20 mouse cellular contexts compared by ENCODE assay signal in the genomic region with DNA sequence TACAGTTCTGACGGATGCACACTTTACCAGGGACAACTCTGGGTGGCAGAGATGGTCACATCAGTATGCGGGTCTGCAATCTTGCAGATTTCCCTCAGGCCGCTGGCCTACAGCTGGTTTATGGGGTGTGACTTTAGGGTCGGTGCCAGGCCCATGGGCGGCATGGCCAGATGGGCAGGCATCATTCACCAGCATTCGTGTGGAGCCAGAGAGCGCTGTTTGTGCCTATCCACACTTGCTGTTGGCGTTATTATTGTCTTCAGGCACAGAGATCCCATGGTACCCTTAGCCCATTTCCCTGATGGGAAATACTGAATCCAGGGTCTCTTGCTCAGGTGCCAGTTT. TPM values are rescaled to one million over a fixed set of nuclear protein-coding genes. Genes with fewer than 3 reads are reported as not detected.
DNase-seq lines count a peak whose midpoint lies in the region; ATAC-seq and TF ChIP-seq lines count a peak whose summit lies in the region.
"Had no signal": no experiment of that assay in that cellular context is flagged by ENCODE, and none has a peak within 500 bp of the region (broad histone marks: within the 10 kb centered on the region; RNA-seq: fewer than 3 reads in every experiment).

No protein-coding gene starts in this region.

- no peak for TF ChIP-seq EP300 in lung, postnatal 0 days (IDR thresholded peaks at IDR 0.05)

- no peak for TF ChIP-seq CTCF in layer of hippocampus, adult 2 months (conservative IDR thresholded peaks at IDR 0.05)
- TF ChIP-seq CTCF in lung, postnatal 0 days (IDR thresholded peaks at IDR 0.05), result no peak

- 83% methylated on average over 8 of the region's 8 CpGs for WGBS in heart, embryonic 13.5 days
- 78% methylated on average over 8 of the region's 8 CpGs for WGBS in lung, postnatal 0 days

- no peaks in the 10 kb centered on the region for H3K27me3 ChIP-seq in heart, embryonic 13.5 days (replicated peaks)
- H3K27me3 ChIP-seq in lung, postnatal 0 days (replicated peaks; ENCODE audit: insufficient read depth, low read length), result no peaks in the 10 kb centered on the region
- H3K27me3 ChIP-seq: intestine, embryonic 15.5 days; midbrain, embryonic 12.5 days; stomach, embryonic 15.5 days had no signal

- peaks cover 76% of the 10 kb centered on the region for H3K4me1 ChIP-seq in heart, embryonic 13.5 days
- peaks cover 34% of the 10 kb centered on the region for H3K4me1 ChIP-seq in lung, postnatal 0 days (ENCODE audit: insufficient read depth, low read depth, low read length)

- no peak overlapping the region for H3K9ac ChIP-seq in heart, embryonic 13.5 days
- H3K9ac ChIP-seq in lung, postnatal 0 days (replicated peaks; ENCODE audit: low read depth), result 0 out of 2 replicates have a peak overlapping the region, but pooled peaks have one; percentile 39
- H3K9ac ChIP-seq: intestine, embryonic 15.5 days; lung, embryonic 14.5 days; midbrain, embryonic 12.5 days; stomach, embryonic 15.5 days had no signal

- ATAC-seq in heart, embryonic 13.5 days (ENCODE audit: extremely low read depth, insufficient number of reproducible peaks, low FRiP score, low TSS enrichment), result no peak
- ATAC-seq in lung, postnatal 0 days, result no peak
- ATAC-seq: hindbrain, embryonic 16.5 days; intestine, embryonic 15.5 days had no signal

- H3K4me3 ChIP-seq in heart, embryonic 13.5 days, result no peak overlapping the region
- H3K4me3 ChIP-seq in layer of hippocampus, adult 2 months, result no peak overlapping the region
- no peak overlapping the region for H3K4me3 ChIP-seq in lung, postnatal 0 days (ENCODE audit: low read depth, low read length)
- H3K4me3 ChIP-seq: forebrain, embryonic 10.5 days; hindbrain, embryonic 10.5 days; intestine, embryonic 15.5 days; midbrain, embryonic 12.5 days; stomach, embryonic 15.5 days had no signal

- peak overlapping the region; percentile 7 for H3K4me2 ChIP-seq in heart, embryonic 13.5 days
- H3K4me2 ChIP-seq in lung, postnatal 0 days (replicated peaks; ENCODE audit: low read depth, low read length), result peak overlapping the region; percentile 43
- H3K4me2 ChIP-seq: heart, embryonic 11.5 days; intestine, embryonic 15.5 days; midbrain, embryonic 12.5 days; stomach, embryonic 15.5 days had no signal

- H3K27ac ChIP-seq in heart, embryonic 13.5 days (replicated peaks), result no peak overlapping the region
- peak overlapping the region; percentile 65 for H3K27ac ChIP-seq in layer of hippocampus, adult 2 months
- H3K27ac ChIP-seq in lung, postnatal 0 days (ENCODE audit: low read length), result no peak overlapping the region
- H3K27ac ChIP-seq: forebrain, embryonic 10.5 days; hindbrain, embryonic 10.5 days; intestine, embryonic 15.5 days; midbrain, embryonic 12.5 days; stomach, embryonic 15.5 days had no signal

- peak; percentile 62 to 67 for DNase-seq in cerebellum, postnatal 10 days
- DNase-seq in cerebellum, postnatal 25 days, result no peak
- DNase-seq in heart, postnatal 4 days, result no peak
- DNase-seq in layer of hippocampus, adult 2 months (ENCODE audit: low spot score in 2 of 2), result no peak
- no peak for DNase-seq in layer of hippocampus, adult 18-20 months (ENCODE audit: low spot score in 2 of 2)
- no peak for DNase-seq in lung, postnatal 0 days (ENCODE audit: low spot score)
- DNase-seq in lung, postnatal 14 days, result no peak
- DNase-seq: cerebellum, adult 11 months; kidney, postnatal 25 days; lung, embryonic 14.5 days; thymus, postnatal 25 days had no signal

- peaks cover 4% of the 10 kb centered on the region; the same call in 1 of the 2 replicates for H3K36me3 ChIP-seq in heart, embryonic 13.5 days
- H3K36me3 ChIP-seq in lung, postnatal 0 days (ENCODE audit: insufficient read depth, low read length), result no peaks in the 10 kb centered on the region
- H3K36me3 ChIP-seq: hindbrain, embryonic 10.5 days; intestine, embryonic 15.5 days; stomach, embryonic 15.5 days had no signal

- no peaks in the 10 kb centered on the region for H3K9me3 ChIP-seq in heart, embryonic 13.5 days
- no peaks in the 10 kb centered on the region for H3K9me3 ChIP-seq in lung, postnatal 0 days (ENCODE audit: low read length)
- H3K9me3 ChIP-seq: forebrain, embryonic 10.5 days; hindbrain, embryonic 10.5 days; intestine, embryonic 15.5 days; midbrain, embryonic 12.5 days; stomach, embryonic 15.5 days had no signal

RNA-seq across cellular contexts. Expression of a gene that starts 14.0 kb away (rescaled TPM):
- polyA plus RNA-seq in heart, embryonic 13.5 days (2015; fragmentation: Nextera tagmentation; extraction: Ambion mirVana), result 36.8 and 37.5 TPM in 2 replicates
- total RNA-seq in heart, postnatal 4 days (2021), result 10 to 100 TPM; 44.4 to 45.6 TPM
- total RNA-seq in layer of hippocampus, adult 2 months (2021), result 10 to 100 TPM; 45.3 to 45.4 TPM
- 10 to 100 TPM; 37.0 to 40.5 TPM for total RNA-seq in layer of hippocampus, adult 18-20 months (2021)
- polyA plus RNA-seq in lung, postnatal 0 days (2015; fragmentation: Nextera tagmentation; extraction: Ambion mirVana), result 96.8 and 106 TPM in 2 replicates

RNA-seq across cellular contexts. Expression of a gene that starts 34.9 kb away (rescaled TPM):
- 1.2 and 2.2 TPM in 2 replicates for polyA plus RNA-seq in heart, embryonic 13.5 days (2015; fragmentation: Nextera tagmentation; extraction: Ambion mirVana)
- not detected for total RNA-seq in heart, postnatal 4 days (2021)
- total RNA-seq in layer of hippocampus, adult 2 months (2021), result 1 to 10 TPM; 6.4 to 7.8 TPM
- 1 to 10 TPM; 8.5 to 9.2 TPM for total RNA-seq in layer of hippocampus, adult 18-20 months (2021)
- 1.4 and 1.7 TPM in 2 replicates for polyA plus RNA-seq in lung, postnatal 0 days (2015; fragmentation: Nextera tagmentation; extraction: Ambion mirVana)
- total RNA-seq: neutrophil, adult 5-6 weeks had no signal
- polyA plus RNA-seq: forebrain, embryonic 10.5 days; heart, embryonic 11.5 days had no signal

RNA-seq across cellular contexts. Expression of a gene that starts 35.6 kb away (rescaled TPM):
- 17.8 and 19.4 TPM in 2 replicates for polyA plus RNA-seq in heart, embryonic 13.5 days (2015; fragmentation: Nextera tagmentation; extraction: Ambion mirVana)
- 10 to 100 TPM; 20.3 to 20.5 TPM for total RNA-seq in heart, postnatal 4 days (2021)
- total RNA-seq in layer of hippocampus, adult 2 months (2021), result 10 to 100 TPM; 40.6 to 40.8 TPM
- 10 to 100 TPM; 38.8 to 42.0 TPM for total RNA-seq in layer of hippocampus, adult 18-20 months (2021)
- polyA plus RNA-seq in lung, postnatal 0 days (2015; fragmentation: Nextera tagmentation; extraction: Ambion mirVana), result 16.0 and 16.7 TPM in 2 replicates

RNA-seq across cellular contexts. Expression of a gene that starts 38.2 kb away (rescaled TPM):
- polyA plus RNA-seq in heart, embryonic 13.5 days (2015; fragmentation: Nextera tagmentation; extraction: Ambion mirVana), result 1.6 and 1.9 TPM in 2 replicates
- 1 to 10 TPM; 1.7 to 2.3 TPM for total RNA-seq in heart, postnatal 4 days (2021)
- 1 to 10 TPM; 1.0 to 1.5 TPM for total RNA-seq in layer of hippocampus, adult 2 months (2021)
- total RNA-seq in layer of hippocampus, adult 18-20 months (2021), result 1 to 10 TPM in 1 of 2 experiments, not detected in 1; 1.0 TPM
- 0.87 and 1.5 TPM in 2 replicates for polyA plus RNA-seq in lung, postnatal 0 days (2015; fragmentation: Nextera tagmentation; extraction: Ambion mirVana)

RNA-seq across cellular contexts. Expression of a gene that starts 52.3 kb away (rescaled TPM):
- 24.0 and 25.8 TPM in 2 replicates for polyA plus RNA-seq in heart, embryonic 13.5 days (2015; fragmentation: Nextera tagmentation; extraction: Ambion mirVana)
- 10 to 100 TPM; 11.5 to 14.6 TPM for total RNA-seq in heart, postnatal 4 days (2021)
- 10 to 100 TPM; 21.4 to 30.4 TPM for total RNA-seq in layer of hippocampus, adult 2 months (2021)
- 10 to 100 TPM; 19.0 to 22.6 TPM for total RNA-seq in layer of hippocampus, adult 18-20 months (2021)
- polyA plus RNA-seq in lung, postnatal 0 days (2015; fragmentation: Nextera tagmentation; extraction: Ambion mirVana), result 21.3 and 21.9 TPM in 2 replicates

Comparison
In these comparisons a context has a peak if more than half of its experiments do, and no peak if none do; other contexts are left out.
1. DNase-seq: peak in cerebellum, postnatal 10 days (2 of 2); none in cerebellum, postnatal 25 days (0 of 2), heart, postnatal 4 days (single experiment), layer of hippocampus, adult 2 months (0 of 2), layer of hippocampus, adult 18-20 months (0 of 2), lung, postnatal 0 days (single experiment) and lung, postnatal 14 days (single experiment).
2. RNA of a gene that starts 34.9 kb away (total RNA-seq): 8.5 to 9.2 TPM in layer of hippocampus, adult 18-20 months and 6.4 to 7.8 TPM in layer of hippocampus, adult 2 months; not detected in heart, postnatal 4 days; every median in the first group is over 4 times any median in the second.